Mouse (Mus musculus): Measurements from ENCODE around the gene Smim11.

Gene Smim11

DNA sequence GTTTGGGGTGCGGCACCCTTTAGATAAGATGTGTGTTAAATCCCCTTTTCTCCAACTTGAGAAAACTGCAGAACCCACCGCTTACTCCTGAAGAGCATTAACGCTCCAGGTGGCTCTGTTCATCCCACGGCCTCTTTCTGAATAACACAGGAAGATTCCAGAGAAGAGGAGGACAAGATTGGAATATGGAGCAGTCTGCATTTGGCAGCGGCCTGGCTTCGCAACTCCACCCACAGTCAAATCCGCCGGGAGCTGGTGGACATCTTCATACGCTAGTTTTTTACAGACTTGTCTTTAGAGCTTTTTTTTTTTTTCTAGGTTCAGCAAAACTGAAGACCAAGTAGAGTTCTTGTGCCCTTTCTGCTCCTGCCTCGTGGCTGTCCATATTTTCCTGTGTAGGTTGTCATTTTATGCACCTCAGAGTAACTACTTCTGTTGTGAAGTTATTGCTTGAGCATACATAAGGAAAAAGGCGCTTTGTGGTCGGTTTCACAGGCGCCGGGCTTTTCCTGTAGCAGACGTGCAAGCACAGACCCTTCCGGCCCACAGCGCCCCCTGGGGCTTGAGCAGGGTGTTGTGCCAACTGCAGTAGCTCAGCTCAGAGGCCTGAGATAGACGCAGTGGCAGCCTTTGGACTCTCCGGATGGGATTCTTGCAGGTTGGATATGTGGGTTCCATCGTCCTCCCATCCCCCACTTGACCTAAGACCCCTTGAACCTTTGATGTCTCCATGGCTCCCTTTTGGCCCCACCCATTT is 18.4 kb downstream of the Smim11 start:
- peak; percentile 39 to 68 for DNase-seq (ENCODE audit: low spot score in 2 of 2)

DNA sequence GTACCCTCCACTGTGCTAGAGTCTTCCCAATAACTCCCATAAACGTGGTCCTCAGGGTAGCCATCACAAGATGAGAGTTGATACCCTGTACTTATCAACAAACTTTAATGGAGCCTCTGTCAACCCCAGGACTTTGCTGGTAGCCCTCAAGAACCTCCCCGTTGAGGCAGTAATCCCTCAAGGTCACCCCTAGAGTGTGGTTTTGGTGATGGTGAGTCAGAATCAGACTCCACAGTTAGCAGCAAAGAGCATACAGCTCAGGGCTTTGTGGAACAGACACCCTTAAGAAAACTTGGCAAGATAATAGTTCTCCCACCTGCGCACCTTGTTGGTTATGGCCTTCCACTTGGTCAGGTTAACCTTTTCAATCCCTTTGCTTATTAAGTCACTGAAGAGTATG is 19.3 kb downstream of the Smim11 start:
- no peak for DNase-seq (ENCODE audit: low spot score in 2 of 2)

DNA sequence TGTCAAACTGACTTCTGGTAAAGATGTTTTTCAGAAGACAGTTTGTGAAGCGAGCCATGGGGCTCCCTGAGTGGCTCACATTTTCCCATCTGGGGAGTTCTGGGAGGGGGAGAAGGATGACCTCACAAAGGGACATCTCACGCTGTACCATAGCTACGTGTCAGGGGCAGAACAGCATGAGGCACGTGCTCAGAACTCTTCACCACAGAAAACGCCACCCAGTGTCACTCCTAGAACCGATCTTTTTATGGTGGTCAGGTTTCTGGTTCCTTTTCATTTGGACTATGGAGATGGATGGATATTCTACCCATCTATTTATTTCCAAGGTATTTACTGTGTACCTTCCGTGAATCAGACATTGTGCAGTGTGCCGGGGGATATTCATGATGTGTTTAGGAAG is 20.3 kb downstream of the Smim11 start, which contains the start of gene Fam243:
Fam243 (minus strand) TSS at position 101 of the 400 bp plus-strand sequence.
- no peak for DNase-seq (ENCODE audit: low spot score in 2 of 2)

DNA sequence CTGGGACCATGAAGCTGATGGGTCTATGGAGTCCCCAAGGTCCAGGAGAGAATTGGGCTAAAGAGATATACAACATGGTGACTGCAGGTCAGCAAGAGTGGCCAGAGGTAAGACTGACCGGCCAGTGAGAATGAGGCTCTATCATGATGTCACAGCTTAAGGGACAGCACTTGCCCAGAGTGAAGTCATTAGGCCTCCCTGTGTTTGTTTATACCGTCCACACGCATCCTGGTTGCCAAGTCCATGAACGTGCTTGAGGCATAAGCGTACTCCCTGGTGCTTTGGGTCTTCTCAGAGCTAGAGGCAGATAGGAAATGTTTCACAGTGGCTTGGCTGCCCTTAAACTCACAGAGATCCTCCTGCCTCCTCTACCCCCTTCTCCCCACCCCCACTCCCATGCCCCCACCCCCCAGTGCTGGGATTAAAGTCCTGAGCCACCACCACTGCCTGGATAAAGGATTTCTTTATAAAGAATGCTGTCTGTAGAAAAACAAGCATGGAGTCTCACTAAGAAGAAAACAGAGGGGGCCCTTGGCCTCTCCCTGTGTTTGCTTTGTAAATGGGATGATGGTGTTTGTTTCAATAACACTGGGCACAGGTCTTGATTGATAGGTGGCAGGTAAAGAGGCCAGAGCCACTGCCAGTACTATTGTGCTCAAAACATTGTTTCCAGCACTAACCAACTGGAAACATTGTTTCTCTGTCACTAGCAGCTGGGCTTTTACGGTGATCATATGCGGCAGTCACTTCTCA is 23.4 kb downstream of the Smim11 start:
- DNase-seq (ENCODE audit: low spot score in 2 of 2) = no peak

DNA sequence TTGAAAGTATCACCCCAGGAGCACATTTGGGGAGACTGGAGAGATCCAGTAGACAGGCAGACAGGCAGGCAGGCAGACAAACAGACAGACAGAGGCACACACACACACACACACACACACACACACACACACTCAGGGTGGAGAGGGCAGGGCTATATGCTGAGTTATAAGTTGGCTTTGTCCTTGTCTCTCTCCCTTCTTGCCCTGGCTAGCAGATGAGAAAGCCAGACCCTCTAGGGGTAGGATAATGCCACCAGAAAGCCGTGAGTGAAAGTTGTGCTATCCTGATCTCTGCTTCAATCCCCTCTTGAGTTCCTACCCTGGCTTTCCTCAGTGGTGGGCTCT is 23.9 kb downstream of the Smim11 start:
- no peak for DNase-seq (ENCODE audit: low spot score in 2 of 2)

DNA sequence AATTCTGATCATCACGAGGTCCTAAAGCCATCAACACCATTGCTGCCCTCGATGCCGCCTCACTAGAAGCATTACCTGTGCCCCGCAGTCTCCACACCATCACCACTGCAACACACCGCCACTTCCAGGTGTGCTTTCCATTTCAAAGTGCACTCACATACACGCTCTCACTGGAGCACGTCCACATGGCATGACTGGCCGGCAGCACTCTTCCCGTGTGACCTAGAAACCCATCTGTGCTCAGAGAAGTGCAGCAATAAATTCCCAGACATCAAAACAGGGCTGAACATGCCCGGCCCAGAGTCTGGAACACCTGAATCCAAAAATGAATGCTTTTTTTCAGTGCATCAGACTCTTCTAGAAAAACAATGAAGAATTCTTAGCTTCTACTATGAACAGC is 26.8 kb downstream of the Smim11 start:
- DNase-seq (ENCODE audit: low spot score in 2 of 2) = no peak

DNA sequence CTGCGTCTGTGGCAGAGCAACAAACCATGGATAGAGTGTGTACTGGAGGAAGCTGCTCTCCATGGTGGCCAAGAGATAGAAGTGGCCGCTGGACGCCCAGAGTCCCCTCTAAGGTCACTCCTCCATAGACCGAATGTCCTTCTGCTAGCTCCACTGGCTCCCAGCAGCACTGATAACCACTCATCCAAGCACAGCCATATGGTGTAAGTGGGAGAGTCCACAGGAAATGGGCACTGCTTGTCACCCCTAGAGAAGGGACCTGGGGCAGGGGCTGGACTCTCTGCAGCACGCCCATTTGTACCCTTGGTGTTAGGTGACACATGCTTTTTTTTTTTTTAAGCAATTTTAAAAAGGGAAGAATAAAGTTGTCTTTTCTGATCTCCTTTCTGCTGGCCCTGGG is 29.9 kb downstream of the Smim11 start:
- no peak for DNase-seq (ENCODE audit: low spot score in 2 of 2)

DNA sequence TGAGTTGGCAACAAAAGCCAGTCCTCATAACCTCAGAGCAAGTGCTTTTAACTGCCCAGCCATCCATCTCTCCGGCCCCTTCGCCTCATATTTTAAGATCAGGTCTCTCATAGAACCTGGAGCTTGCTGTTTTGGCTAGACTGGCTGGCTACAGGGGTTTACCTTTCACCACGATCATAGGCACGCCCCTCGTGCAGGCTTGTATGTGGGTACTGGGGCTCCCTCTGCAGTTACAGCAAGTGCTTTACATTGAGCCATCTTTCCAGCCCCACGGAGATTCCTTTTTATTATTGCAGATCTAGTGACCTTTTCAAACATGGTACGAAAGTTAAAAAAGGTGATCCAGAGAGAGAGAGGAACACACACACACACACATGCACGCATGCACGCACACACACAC is 33.5 kb downstream of the Smim11 start:
- no peak for DNase-seq (ENCODE audit: low spot score in 2 of 2)

DNA sequence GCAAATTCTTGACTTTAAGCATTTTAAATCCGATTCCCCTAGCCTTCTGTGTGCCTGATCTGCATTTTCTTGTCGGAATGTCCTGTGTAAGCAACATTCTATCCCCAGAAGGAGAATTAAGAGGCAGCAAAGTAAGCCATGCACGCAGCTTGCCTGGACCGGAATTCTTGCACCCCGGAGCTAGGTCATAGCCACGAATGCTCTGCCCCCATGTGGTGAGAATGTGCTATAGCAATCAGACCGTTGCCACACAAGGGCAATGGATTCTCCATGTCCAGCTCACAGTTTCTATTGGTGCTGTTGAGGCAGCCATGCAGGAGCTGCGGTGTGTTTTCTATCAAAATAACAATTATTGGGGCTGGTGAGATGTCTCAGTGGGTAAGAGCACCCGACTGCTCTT is 35.2 kb downstream of the Smim11 start:
- DNase-seq (ENCODE audit: low spot score in 2 of 2) = peak; percentile 15 to 34

DNA sequence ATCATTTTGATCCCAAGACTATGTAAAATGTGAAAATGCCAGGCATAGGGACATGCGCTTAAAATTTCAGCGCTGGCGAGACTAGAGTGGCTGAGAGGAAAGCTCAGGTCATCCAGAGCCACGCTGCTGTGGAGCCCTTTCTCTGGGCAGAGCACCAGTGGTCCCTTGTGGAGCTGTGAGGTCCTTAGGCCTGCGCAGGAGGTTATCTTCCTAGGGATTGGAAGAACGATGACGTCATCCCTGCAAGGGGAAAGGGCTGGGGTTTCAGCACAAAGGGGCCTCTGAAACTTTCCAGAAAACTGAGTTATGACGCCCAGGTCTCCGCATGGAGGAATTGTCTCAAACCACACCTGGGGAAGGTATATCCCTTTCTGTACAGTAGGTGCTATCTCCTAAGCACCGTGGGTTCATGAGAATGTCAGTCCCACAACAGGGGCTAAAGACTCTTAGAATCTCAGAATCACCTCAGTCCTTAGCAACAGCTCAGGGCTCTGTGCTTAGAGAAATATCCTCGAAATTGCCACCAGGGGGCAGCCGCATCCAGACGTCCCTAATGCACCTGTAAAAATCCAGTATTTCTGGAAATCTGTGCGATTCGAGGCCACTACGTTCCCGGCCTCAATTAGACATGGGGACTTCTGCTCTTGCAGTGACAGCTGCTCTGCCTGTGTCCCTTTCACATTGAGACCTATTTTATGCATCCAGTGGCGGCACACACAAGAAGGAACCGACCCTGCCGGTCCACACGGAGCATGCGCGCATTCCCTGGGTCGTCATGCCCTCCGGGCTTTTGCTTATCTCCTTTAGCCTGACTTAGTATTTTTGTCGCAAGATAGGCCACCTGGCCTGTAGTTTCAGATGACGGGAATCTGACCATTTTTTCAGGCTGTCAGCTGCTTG is 39.8 kb downstream of the Smim11 start:
- DNase-seq (ENCODE audit: low spot score in 2 of 2) = peak in 1 of 2 experiments; percentile 24

DNA sequence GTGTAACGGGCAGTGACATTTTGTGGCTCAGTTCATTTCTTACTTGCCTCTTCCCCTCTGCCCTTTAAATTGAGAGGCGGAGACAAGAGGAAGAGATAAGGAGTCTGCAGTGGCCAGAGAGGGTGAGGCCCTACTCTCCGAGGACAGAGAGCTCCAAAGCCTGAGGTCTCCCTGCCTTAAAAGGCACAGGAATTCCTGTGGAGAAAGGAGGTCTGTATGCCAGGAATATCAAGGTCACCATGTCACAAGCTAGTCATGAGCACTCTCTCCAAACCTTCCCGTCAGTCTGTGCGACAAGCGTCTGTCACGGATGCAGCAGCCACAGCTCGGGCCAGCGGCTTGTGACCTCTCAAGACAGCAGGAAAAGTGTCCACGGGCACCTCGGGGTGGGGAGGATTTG is 44.1 kb downstream of the Smim11 start:
- DNase-seq (ENCODE audit: low spot score in 2 of 2) = no peak

DNA sequence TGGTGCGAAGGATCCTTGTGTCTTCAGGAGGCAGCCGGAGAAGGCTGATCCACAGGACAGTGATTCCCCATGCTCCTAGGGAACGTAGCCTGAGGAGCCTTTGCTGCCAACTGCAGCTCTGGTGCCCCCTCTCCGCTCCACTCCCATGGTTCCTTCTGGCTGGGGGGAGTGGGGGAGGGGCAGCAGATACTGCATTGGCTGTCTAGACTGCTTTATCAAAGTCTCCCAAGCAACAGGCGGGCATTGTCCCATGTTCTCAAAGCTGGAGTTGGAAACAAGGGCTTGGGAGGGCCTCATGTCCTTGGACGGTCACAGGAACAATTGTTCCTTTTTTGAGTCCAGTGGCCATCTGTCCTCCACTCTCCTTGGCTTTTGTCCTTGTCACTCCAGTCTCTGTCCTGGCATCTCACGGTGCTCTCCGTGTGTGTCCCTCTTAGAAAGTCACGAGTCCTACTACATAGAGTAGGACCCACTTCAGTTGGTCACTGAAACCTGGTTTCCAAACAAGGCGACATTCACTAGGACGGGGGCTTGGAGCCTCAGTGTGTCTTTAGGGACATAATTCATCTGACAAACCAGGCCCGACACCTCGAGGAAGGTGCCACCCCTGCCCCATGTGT is 45.3 kb downstream of the Smim11 start:
- no peak for DNase-seq (ENCODE audit: low spot score in 2 of 2)

DNA sequence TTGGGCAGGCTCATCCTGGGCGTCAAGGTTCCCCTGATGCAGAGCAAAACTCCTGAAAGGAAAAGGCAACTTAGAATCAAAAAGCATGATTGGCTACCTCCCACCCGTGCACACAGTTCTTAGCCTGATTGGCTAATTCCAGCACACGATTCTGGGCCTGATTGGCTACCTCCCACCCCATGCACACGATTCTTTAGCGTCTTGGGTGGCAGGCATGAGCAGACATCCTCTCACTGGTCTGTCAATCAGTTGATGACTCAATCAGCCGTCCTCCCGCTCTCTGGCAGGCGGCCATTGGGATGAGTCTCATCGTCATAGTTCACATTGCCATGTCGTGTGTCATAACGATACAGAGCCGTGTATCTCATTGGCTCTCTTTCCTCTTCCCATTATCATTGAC is 47.9 kb downstream of the Smim11 start:
- no peak for DNase-seq (ENCODE audit: low spot score in 2 of 2)

DNA sequence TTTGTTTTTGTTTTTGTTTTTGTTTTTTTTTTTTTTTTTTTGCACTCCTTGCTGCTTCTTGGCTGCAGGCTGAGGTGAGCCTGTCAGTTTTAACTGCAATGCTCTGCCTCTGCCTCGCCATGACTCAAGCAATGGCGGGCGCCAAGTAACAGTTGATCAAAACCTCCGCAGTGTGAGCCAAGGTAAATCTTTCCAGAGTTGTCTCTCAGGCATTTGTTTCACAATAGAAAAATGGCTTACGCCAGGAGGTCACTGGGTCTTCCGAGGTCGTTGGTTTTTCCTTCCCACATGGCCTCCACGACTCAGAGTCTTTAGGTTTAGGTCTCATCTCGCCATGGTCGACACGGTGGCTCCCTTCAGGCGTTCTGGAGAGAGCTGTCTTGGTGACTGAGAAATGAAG is 52.2 kb downstream of the Smim11 start:
- no peak for DNase-seq (ENCODE audit: low spot score in 2 of 2)

DNA sequence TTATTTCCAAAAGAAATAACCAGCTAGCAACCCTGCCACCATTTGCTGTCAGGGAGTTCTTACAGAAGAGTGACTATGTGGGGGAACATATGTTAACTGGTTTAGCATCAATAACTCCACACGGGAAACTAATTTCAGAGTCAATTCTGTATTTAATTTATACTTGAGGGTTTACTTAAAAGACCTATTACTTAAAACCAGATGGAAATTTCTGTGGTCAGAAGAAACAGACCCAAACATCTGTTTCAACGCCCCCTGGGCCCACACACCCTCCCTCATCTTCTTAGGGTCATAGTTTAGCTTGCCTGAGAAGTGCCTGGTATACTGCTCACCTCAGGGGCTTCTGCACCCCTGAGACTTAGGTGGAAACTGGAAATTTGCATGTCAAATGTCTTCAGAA is 52.8 kb downstream of the Smim11 start:
- no peak for DNase-seq (ENCODE audit: low spot score in 2 of 2)

DNA sequence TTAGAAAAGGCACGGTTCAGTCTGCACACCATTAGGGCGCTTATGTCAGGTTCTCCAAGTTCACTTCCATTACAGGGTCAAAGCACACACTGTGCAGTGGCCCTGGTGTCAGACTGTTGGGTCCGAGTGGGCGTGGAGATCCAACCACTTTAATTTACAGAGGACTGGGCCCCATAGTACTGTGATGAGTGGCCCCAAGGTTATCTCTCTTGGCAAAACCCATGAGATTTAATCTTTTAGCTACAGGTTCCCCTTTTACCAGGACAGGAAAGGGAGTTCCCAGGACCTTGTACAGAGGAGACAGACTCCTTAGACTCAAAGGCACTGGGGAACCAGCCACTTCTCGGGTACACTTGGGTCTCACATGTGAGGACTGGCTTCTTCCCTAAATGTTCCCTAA is 54.3 kb downstream of the Smim11 start:
- no peak for DNase-seq (ENCODE audit: low spot score in 2 of 2)

DNA sequence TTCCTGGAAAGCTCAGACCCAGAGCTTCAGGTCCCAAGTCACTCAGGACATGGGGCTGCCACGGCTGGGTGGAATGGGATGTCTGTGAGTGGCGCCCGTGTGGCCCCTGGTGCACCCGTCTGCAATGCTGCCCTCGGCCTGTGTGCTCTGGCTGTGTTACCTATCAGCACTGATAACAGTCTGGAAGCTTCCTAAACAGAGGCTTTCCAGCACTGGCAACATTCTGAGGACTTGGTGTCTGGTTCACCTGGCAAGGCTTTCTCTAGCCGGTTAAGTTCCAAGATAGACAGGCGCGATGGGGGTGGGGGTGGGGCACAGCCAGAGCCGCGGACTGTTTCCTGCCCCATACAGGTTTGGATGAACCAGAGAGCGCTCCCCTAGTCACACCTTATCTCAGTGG is 54.9 kb downstream of the Smim11 start:
- no peak for DNase-seq (ENCODE audit: low spot score in 2 of 2)

DNA sequence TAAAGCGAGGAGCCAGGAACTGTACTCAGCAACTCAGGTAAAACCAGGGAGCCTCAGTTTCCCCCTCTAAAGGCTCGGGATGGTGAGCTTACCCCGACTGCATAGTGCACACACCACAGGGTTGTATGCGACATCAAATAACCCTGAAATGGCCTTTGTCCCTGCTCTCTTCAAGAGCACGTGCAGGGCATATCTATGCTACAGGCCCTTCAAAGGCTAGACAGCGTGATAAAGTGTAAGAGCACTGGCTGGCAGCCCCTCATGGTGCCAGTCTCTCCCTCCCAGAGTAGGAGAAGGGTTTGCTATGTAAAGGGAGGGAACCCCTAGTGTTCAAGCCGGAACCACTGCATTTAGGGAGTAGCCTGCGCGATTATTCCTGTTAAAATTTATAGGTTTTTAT is 55.9 kb downstream of the Smim11 start:
- no peak for DNase-seq (ENCODE audit: low spot score in 2 of 2)

DNA sequence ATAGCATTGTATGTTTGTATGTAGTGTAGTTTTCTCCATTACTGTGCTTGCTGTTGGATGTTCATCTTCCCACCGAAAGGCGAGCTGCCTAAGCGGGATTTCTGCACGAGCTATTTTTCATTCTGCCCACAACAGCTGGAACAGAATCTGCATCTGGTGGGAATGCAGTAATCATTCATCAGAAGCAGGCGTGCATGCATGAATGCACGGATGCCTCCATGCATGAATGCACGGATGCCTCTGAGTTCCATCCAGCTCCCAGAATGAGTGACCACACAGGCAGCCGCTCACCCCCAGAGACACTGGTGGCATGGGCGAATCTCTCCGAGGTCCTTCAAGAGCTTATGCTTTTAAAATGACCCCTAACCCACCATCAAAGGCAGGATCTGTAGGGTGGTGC is 56.5 kb downstream of the Smim11 start:
- no peak for DNase-seq (ENCODE audit: low spot score in 2 of 2)

DNA sequence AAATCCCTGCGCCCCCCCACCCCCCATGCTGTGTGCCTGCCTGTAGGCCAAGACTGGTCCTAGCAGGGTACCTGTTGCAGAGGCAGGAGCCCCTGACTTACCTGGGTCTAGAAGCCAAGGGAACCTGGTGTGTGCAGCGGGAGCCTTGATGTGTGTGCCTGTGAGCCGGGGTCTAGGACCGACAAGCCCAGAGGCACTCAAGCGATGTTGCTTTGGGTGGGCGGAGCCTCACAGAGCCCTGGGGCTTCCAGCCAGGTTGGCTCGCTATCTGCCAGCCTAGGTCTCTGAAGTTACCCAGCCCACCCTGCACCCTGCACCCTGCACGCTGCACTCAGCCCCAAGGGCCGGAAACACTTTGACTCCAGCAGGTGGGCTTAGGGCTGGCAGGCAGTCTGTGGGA is 57.6 kb downstream of the Smim11 start:
- DNase-seq (ENCODE audit: low spot score in 2 of 2) = no peak

DNA sequence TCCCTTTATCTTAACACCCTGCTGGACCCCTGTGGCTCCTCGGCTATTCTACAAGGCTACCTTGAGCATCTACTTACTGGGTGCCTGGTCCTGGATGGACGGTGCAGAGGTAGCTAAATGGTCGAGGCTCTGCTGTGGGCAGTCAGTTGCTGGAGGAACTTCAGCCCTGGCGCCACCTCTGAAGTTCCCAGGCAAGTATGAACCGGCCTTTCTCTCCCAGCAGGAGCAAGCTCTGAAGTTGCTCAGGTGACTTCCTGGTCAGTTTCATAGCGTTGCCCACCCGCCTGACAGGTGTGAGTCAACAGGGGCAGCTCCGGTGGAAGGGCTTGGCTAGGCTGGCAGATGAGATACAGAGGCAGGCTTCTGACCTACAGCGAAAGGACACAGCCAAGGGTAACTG is 58.1 kb downstream of the Smim11 start, which contains the start of gene Kcne1:
Kcne1 (minus strand) TSS at position 240 of the 400 bp plus-strand sequence.
- DNase-seq (ENCODE audit: low spot score in 2 of 2) = no peak

DNA sequence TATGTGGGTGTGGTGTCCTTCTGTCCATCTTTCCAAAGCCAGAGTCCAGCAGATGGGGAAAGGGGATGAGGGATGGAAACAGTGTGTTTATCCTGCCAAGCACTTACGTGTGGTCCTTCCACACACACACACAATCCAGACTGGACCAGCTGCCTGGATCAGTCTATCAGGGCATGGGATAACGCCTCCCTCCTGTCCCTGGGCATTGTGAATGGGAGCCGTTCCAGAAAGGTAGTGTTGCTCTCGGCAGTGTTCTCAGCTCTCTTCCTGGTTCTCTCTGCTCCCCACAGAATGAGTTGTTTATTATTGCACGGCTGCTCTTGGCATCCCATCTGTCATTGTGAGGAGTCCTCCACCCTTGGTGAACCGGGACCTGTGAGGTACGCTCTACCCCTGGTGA is 59.6 kb downstream of the Smim11 start:
- no peak for DNase-seq (ENCODE audit: low spot score in 2 of 2)
